Mouse (Mus musculus) urinary bladder, adult 18-20 months (tissue): ENCODE measurements around the gene Dnajb9.
"Not testable (repeated sequence)": the region's sequence is repeated elsewhere in the genome, so short reads cannot be mapped to it uniquely, and the experiment has no call there.

Experiments
- DNase-seq, 2 experiments: peaks; one replicate each; pipeline ENCODE4 v3.0.0; 2022; ENCODE audit warnings: low spot score in 2 of 2, mixed read lengths in 2 of 2

Gene Dnajb9

GRCm38 (mm10) chr12:44209824-44210752, at the start of gene Dnajb9:
Gene Dnajb9, minus strand, starts transcription at chr12:44210326.
- DNase-seq: peak; percentile 100

DNA sequence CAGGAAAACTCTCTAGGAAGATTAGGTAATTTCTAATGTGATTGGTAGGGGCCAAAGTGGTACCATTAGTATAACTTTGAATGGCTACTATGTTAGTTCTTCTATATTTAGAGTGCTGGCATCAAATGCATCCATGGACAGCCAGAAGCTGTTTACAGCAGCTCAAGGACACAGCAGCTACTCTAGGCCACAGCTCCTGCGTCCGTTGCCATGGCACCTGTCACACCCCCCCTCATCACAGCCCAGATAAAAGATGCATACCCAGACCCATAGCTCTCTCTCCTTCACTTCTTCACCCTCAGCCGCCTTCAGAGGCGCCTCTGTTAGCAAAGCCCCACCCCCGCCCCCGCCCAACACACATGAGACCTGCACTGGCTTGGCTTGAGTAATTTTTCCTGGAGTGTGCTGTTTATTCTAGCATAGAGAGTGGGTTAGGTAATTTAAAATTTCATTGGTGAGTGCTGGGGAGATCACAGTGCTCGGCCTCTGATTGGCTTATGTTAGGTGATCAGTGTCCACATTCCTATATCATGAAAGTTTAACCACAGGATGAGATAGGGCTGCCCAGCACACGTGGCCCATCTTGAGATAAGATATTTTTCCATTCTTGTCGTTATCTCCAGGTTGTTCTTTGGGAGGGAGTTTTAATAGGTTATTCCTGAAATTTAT, 38.3 kb upstream of the Dnajb9 start:
- no peak for DNase-seq

GRCm38 (mm10) chr12:44245739-44246138, 35.6 kb upstream of the Dnajb9 start:
- DNase-seq: no peak

GRCm38 (mm10) chr12:44242407-44242806, 32.3 kb upstream of the Dnajb9 start:
- no peak for DNase-seq

DNA sequence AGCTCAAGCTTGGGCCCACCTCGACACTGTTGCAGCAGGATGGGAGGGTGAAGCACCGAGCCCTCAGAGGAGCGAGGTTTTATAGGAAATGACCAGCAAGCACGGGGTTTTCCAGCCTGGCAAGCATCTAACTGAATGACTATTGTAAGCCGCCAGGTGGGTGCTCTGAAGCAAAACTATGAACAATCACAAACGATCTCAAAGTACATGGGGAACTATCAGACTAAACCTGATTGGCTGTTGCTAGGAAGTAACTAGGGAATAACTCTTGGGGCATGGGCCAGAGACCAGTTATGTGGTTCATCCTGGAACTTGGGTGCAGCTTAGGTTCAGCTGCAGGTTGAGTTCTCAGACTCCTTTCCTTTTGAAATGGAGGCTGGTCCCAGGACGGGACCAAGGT, 31.0 kb upstream of the Dnajb9 start:
- no peak for DNase-seq

- no peak for DNase-seq
Measured at GRCm38 (mm10) chr12:44224650-44225049, 14.5 kb upstream of the Dnajb9 start.

GRCm38 (mm10) chr12:44223044-44223443, 12.9 kb upstream of the Dnajb9 start:
- no peak for DNase-seq

DNA sequence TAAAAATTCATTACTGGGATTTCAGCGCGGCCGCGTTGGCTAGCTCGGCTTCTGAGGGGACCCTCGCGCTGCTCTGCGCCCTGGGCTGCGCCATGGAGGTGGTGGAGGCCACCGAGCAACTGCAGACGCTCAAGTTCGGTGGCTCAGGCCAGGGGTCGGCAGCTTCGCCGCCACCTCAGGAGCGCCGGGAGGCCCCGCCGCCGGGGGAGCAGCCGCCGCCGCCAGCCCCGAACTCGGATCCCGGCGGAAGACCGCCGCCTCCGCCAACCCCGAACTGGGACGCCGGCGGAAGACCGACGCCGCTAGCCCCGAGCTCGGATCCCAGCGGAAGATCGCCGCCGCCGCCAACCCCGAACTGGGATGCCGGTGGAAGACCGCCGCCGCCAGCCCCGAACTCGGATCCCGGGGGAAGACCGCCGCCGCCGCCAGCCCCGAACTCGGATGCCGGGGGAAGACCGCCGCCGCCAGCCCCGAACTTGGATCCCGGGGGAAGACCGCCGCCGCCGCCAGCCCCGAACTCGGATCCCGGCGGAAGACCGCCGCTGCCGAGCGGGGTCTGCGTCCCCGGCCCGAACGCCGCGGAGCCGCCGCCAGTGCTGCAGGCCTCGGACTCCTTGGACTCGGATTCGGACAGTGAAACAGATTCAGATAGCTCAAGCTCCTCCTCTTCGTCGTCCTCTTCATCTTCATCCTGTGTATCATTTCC, 11.7 kb upstream of the Dnajb9 start:
- peak in 1 of 2 experiments; percentile 28 for DNase-seq

DNA sequence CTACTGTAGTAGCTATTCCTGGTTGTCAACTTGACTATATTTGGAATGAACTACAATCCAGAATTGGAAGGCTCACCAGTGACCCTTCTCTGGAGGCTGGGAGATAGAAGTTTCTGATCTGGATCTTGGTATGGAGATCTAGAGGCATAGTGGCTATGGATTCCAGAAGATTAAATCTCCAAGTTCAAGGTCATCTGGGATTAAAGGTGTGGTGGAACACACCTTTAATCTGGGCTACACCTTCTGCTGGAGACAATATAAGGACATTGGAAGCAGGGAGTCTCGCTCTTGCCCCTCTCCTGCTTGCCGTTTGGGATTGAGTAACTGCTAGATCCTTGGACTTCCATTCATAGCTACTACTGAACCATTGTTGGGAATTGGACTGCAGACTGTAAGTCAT, 10.9 kb upstream of the Dnajb9 start, which contains the start of gene Pnpla8:
Pnpla8 (plus strand) TSS at position 301 of the 400 bp plus-strand sequence.
- not testable (repeated sequence) for DNase-seq

- no peak for DNase-seq
Measured at GRCm38 (mm10) chr12:44211555-44211954, 1.4 kb upstream of the Dnajb9 start.

GRCm38 (mm10) chr12:44209141-44209823, 844 bp downstream of the Dnajb9 start:
- DNase-seq: peak in 1 of 2 experiments; percentile 20

GRCm38 (mm10) chr12:44197873-44198525, 12.1 kb downstream of the Dnajb9 start:
- DNase-seq: no peak

DNA sequence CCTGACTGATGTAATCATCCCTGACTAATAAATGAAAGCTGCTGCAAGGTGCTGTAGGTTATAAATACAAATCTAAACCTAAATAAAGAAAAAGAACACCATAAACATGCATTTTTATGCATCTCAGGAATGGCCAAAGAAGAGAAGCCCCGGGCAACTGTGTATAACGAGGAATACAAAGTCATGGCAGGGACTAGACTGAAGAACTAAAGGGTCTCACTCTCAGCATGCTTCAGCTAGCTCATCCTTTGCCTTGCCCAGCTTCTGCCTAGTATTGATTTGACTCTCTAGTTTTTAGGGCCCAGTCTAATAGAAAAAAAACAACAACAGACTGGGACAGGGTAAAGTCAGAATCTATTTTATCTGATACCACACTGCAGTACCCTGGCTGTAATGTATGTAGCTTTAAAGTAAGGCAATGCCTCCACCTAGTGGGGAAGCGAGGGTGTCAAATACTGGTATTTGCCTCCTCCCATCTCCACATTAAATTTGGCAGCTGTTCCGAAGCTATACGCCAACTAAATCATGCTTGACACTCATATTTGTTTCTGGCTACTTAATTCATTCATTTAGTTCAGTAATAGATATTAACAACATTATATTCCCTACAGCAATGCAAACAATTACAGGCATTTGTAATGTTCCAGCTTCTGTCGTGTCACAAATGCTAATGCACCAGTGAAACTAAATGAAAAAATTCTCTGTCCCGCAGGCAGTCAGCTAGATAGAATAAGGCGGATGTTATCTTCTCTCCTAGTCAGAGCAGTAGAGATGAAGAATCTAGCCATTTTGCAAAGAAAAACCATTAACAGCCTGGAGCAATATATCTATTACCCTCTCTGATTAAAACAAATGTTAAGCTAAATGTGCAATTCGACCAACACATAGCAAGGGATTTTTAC, 28.8 kb downstream of the Dnajb9 start:
- DNase-seq: no peak

DNA sequence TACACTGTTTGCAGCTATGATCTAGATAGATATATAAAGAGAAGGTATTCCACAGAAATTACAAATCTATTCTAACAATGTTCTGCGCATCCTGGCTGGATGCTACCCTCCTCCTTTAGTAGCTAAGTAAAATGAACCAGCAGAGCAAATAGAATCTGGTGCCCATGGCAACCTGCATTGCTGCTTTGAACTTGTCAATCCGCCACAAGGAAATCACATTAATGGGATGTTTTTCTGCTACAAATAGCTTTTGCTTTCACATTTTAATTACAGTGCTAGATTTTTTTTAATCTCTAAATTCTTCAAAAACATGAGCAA, 33.1 kb downstream of the Dnajb9 start:
- no peak for DNase-seq

GRCm38 (mm10) chr12:44176331-44177037, 33.6 kb downstream of the Dnajb9 start:
- no peak for DNase-seq

- no peak for DNase-seq
Measured at GRCm38 (mm10) chr12:44166949-44167348, 43.2 kb downstream of the Dnajb9 start.

GRCm38 (mm10) chr12:44159349-44159748, 50.8 kb downstream of the Dnajb9 start:
- DNase-seq: no peak
